Mouse (Mus musculus): ENCODE data around the gene Grk4.

Gene Grk4

GRCm38 (mm10) chr5:34659686-34660590 is at the start of gene Grk4, which contains the start of gene Nop14:
Grk4 (plus strand) TSS chr5:34660379.
Nop14 (minus strand) TSS chr5:34660148.
- DNase-seq (ENCODE audit: low read depth, low spot score): peak; percentile 100

GRCm38 (mm10) chr5:34632996-34633395 is 27.2 kb upstream of the Grk4 start:
- no peak for DNase-seq (ENCODE audit: low read depth, low spot score)

GRCm38 (mm10) chr5:34633641-34634040 is 26.5 kb upstream of the Grk4 start:
- no peak for DNase-seq (ENCODE audit: low read depth, low spot score)

GRCm38 (mm10) chr5:34634746-34635400 is 25.3 kb upstream of the Grk4 start:
- no peak for DNase-seq (ENCODE audit: low read depth, low spot score)

- DNase-seq (ENCODE audit: low read depth, low spot score): no peak
Observed at GRCm38 (mm10) chr5:34635665-34636192, 24.4 kb upstream of the Grk4 start.

- DNase-seq (ENCODE audit: low read depth, low spot score): peak; percentile 76
Observed at GRCm38 (mm10) chr5:34636481-34637287, 23.5 kb upstream of the Grk4 start, which contains the start of gene Mfsd10. Mfsd10 (minus strand) TSS chr5:34637212.

GRCm38 (mm10) chr5:34637591-34638156 is 22.5 kb upstream of the Grk4 start:
- no peak for DNase-seq (ENCODE audit: low read depth, low spot score)

- DNase-seq (ENCODE audit: low read depth, low spot score): no peak
Observed at GRCm38 (mm10) chr5:34641991-34642390, 18.2 kb upstream of the Grk4 start.

- DNase-seq (ENCODE audit: low read depth, low spot score): peak; percentile 14
Observed at GRCm38 (mm10) chr5:34642932-34643331, 17.2 kb upstream of the Grk4 start.

GRCm38 (mm10) chr5:34647581-34647980 is 12.6 kb upstream of the Grk4 start:
- DNase-seq (ENCODE audit: low read depth, low spot score): no peak

GRCm38 (mm10) chr5:34652961-34653360 is 7.2 kb upstream of the Grk4 start:
- no peak for DNase-seq (ENCODE audit: low read depth, low spot score)

GRCm38 (mm10) chr5:34654881-34655280 is 5.3 kb upstream of the Grk4 start:
- DNase-seq (ENCODE audit: low read depth, low spot score): no peak

GRCm38 (mm10) chr5:34657556-34657955 is 2.6 kb upstream of the Grk4 start:
- DNase-seq (ENCODE audit: low read depth, low spot score): no peak

GRCm38 (mm10) chr5:34660591-34661130 is 482 bp downstream of the Grk4 start:
- no peak for DNase-seq (ENCODE audit: low read depth, low spot score)

- DNase-seq (ENCODE audit: low read depth, low spot score): no peak
Observed at GRCm38 (mm10) chr5:34661909-34662308, 1.7 kb downstream of the Grk4 start.

- DNase-seq (ENCODE audit: low read depth, low spot score): no peak
Observed at GRCm38 (mm10) chr5:34663231-34663630, 3.1 kb downstream of the Grk4 start.

- no peak for DNase-seq (ENCODE audit: low read depth, low spot score)
Observed at GRCm38 (mm10) chr5:34669493-34669892, 9.3 kb downstream of the Grk4 start.

- DNase-seq (ENCODE audit: low read depth, low spot score): no peak
Observed at GRCm38 (mm10) chr5:34670280-34670679, 10.1 kb downstream of the Grk4 start.

GRCm38 (mm10) chr5:34689868-34690267 is 29.7 kb downstream of the Grk4 start:
- no peak for DNase-seq (ENCODE audit: low read depth, low spot score)

GRCm38 (mm10) chr5:34692782-34693181 is 32.6 kb downstream of the Grk4 start:
- DNase-seq (ENCODE audit: low read depth, low spot score): no peak

- DNase-seq (ENCODE audit: low read depth, low spot score): no peak
Observed at GRCm38 (mm10) chr5:34695521-34695920, 35.3 kb downstream of the Grk4 start.
